Mouse (Mus musculus) midbrain, embryonic 11.5 days (tissue): Measurements from ENCODE around the gene Msrb3. TPM values are rescaled to one million over a fixed set of nuclear protein-coding genes. Genes with fewer than 3 reads are reported as not detected.
A peak's percentile ranks its signal among the peaks of the same experiment; 100 is the strongest.

Experiments
- ATAC-seq: fragments of 200-750 bp; cut with Nextera tagmentation; 2 replicates; pipeline ENCODE4 v1.8.0; 2017; ENCODE audit warnings: moderate TSS enrichment, moderate library complexity; ENCODE audit not compliant: low FRiP score
- DNase-seq: peaks from one replicate; pipeline ENCODE4 v3.0.0; 2015; ENCODE audit warnings: low spot score; ENCODE audit errors: missing footprints
- H3K27ac ChIP-seq: fragments of 300-500 bp; sonication (generic); 2 replicates; pipeline ENCODE4 v1.5.1; 2014; ENCODE audit warnings: low read depth, low read length
- H3K27me3 ChIP-seq: fragments of 300-500 bp; sonication (generic); 2 replicates; pipeline ENCODE4 v1.6.1; 2014; ENCODE audit warnings: mild to moderate bottlenecking, low read length, moderate library complexity, mixed read lengths; ENCODE audit not compliant: control insufficient read depth, insufficient read depth
- H3K36me3 ChIP-seq: fragments of 300-500 bp; sonication (generic); 2 replicates; pipeline ENCODE4 v1.6.1; 2014; ENCODE audit warnings: mild to moderate bottlenecking, low read length, moderate library complexity, mixed read lengths; ENCODE audit not compliant: control insufficient read depth, insufficient read depth
- H3K4me1 ChIP-seq: fragments of 300-500 bp; sonication (generic); 2 replicates; pipeline ENCODE4 v1.6.1; 2014; ENCODE audit warnings: low read length; ENCODE audit not compliant: control insufficient read depth, insufficient read depth
- H3K4me2 ChIP-seq: fragments of 300-500 bp; sonication (generic); 2 replicates; pipeline ENCODE4 v1.6.1; 2014; ENCODE audit warnings: mild to moderate bottlenecking, moderate library complexity
- H3K4me3 ChIP-seq: fragments of 300-500 bp; sonication (generic); 2 replicates; pipeline ENCODE4 v1.5.1; 2014; ENCODE audit warnings: low read depth, low read length
- H3K9ac ChIP-seq: fragments of 300-500 bp; sonication (generic); 2 replicates; pipeline ENCODE4 v1.6.1; 2014; ENCODE audit warnings: low read length
- H3K9me3 ChIP-seq: fragments of 300-500 bp; sonication (generic); 2 replicates; pipeline ENCODE4 v1.6.1; 2016; ENCODE audit warnings: low read length; ENCODE audit not compliant: control insufficient read depth
- WGBS: fragments of 180-500 bp; shearing (Covaris S2); extraction: QIAGEN DNeasy Blood & Tissue Kit; methylation state at CpG from one replicate; pipeline ENCODE4 v1.1.7; 2014; 5-methylcytosine and 5-hydroxymethylcytosine counted together
- polyA plus RNA-seq: library from polyadenylated mRNA; unstranded; fragments of >200 nt; fragmentation: Nextera tagmentation; extraction: Ambion mirVana; gene quantifications from 2 replicates; pipeline ENCODE4 v1.2.1, GENCODE M21; 2014

The Msrb3 gene
- polyA plus RNA-seq, 1 experiment from 2014 or later = 3.9 TPM

DNA sequence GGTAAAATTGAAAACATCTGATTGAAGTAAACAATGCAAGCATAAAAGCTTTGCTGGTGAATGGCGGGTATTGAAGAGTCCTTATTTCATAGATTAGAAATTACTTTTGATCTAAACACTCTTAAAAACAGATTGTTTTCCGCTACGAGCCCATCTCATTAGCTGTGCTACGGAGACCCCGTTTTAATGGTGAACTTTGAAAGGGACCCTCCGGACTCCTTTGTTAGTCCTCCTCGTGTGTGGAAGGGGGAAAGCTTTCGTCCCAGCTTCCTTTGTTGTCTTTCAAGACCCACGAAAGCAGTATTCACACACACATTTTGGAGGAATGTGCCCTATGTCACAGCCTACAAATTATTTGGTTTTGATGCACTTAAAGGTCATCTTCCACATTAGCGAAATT lies 44.6 kb downstream of the Msrb3 start:
- no peaks in the 10 kb centered on the region for H3K9me3 ChIP-seq
- no peak for ATAC-seq
- H3K36me3 ChIP-seq = no peaks in the 10 kb centered on the region
- H3K4me2 ChIP-seq = no peak overlapping the region
- no peak overlapping the region for H3K27ac ChIP-seq
- DNase-seq = no peak
- no peak overlapping the region for H3K4me3 ChIP-seq
- H3K9ac ChIP-seq = no peak overlapping the region; the same call in 1 of the 2 replicates
- no peaks in the 10 kb centered on the region for H3K4me1 ChIP-seq
- H3K27me3 ChIP-seq = no peaks in the 10 kb centered on the region
- WGBS = 24% methylated on average over 10 of the region's 10 CpGs

DNA sequence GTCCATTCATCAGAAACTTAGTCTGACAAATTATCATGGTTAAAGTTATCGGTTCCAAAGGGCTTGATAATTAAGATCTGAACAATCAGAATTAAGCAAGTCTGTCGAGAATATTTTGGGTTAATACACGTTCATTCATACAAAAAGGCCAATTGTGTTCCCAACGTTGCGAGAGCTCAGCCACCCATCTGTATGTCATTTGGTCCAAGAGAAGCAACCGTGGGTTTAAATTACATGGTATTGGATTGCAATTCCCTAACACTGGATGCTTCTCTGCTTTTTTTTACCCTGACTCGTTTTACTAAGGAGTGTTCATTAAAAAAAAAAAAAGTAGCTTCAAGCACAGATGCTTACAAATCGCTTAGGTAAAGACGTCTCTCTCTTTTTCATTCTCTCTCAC lies 45.1 kb downstream of the Msrb3 start:
- no peak overlapping the region for H3K4me3 ChIP-seq
- H3K36me3 ChIP-seq = no peaks in the 10 kb centered on the region
- DNase-seq (no peak), ATAC-seq (no peak)
- H3K4me2 ChIP-seq = no peak overlapping the region
- H3K9ac ChIP-seq = no peak overlapping the region
- H3K9me3 ChIP-seq = no peaks in the 10 kb centered on the region
- H3K27me3 ChIP-seq = no peaks in the 10 kb centered on the region
- no peaks in the 10 kb centered on the region for H3K4me1 ChIP-seq
- WGBS = 62% methylated on average over 9 of the region's 9 CpGs
- H3K27ac ChIP-seq = no peak overlapping the region

DNA sequence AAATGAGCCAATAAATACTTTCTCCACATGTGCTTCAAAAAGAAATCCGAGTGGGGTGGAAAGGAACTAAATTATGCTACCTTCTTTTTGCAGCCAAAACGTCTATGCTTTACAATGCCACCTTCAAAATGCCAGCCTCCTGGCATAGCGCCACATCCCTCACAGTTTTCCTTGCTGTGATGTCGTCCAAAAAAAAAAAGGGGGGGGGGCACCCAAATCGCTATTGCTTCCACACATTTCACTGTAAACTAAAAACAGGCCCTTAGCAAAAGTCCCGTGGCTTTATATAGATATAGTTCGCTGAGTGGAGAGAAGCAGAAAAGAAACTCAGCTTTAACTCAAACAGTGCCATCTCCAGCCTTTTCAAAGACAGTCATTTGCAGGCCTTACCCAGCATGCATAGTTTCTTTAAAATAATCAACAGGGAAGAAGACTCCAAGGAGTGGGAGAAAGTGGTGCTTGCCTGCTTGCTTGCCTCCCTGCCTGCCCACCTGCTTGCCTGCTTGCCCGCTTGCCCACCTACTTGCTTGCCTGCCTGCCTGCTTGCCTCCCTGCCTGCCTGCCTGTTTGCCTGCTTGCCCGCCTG lies 47.6 kb downstream of the Msrb3 start:
- Histone ChIP-seq H3K4me1 (no peaks in the 10 kb centered on the region), H3K27ac (no peak overlapping the region), H3K4me2 (no peak overlapping the region)

DNA sequence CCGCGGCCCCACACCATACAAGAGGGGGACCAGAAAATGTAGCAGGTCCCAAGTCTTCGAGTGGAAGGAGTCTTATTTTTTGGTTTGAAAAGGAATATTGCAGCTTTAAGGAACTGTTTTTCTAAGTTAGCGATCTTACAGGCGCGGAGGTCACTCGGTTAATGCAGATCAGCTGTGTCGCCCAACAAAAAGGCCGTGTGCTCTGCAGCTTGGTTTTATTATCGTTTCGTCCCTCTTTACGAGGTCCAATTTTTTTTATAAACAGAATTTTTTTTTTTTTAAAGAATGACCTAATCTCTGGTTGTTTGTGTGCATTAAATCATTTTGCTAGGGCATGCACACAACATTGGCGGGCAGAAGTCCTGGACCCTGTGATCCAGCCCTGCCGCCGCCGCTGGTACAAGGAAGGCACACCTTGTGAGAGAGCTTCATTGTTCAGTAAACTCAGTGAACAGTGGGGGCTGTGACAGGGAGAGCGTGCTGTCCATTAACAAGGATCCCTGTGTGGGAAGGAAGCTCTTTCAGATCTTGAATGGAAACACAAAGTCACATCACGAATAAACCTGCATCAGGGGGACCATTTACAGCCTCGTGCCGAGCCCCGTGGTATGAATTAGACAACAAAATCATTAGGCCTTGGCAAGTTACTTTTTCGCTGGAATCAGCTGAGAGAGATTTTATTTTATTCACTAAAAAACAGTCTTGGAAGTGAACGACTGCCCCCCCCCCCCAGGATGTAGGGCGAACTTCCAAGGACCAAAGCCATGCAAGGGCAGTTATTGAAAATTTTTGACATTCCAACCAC lies 48.3 kb downstream of the Msrb3 start:
- Histone ChIP-seq H3K27me3 (no peaks in the 10 kb centered on the region), H3K4me3 (no peak overlapping the region), H3K4me2 (no peak overlapping the region), H3K9me3 (no peaks in the 10 kb centered on the region), H3K36me3 (no peaks in the 10 kb centered on the region), H3K4me1 (no peaks in the 10 kb centered on the region), H3K27ac (no peak overlapping the region), H3K9ac (no peak overlapping the region)
- DNase-seq = no peak
- 76% methylated on average over 24 of the region's 24 CpGs for WGBS
- ATAC-seq = no peak

More for the DNA sequence above, 47.6 kb downstream of the Msrb3 start:
- Histone ChIP-seq H3K36me3 (no peaks in the 10 kb centered on the region), H3K9ac (no peak overlapping the region), H3K4me3 (no peak overlapping the region), H3K27me3 (no peaks in the 10 kb centered on the region), H3K9me3 (no peaks in the 10 kb centered on the region)
- no peak for DNase-seq
- no peak for ATAC-seq
- WGBS = 78% methylated on average over 9 of the region's 9 CpGs

DNA sequence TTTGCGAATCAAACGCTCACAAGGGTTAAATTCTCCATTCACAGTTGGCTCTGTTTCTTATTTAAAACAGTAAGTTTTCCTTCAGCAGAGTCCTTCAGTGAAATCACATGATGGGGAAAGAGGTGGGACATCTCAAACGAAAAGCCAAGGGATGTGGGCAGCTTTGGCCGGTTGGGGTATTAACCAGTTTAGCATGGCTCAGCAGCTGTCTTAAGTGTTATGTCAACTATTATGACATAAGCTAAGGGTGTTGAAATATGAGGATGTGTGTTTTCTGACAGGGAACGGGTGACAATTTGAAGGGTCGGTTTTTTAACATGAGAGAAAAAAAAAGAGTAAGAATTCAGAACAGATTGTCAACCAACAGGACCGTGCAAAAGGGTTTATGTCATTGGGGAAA lies 50.2 kb downstream of the Msrb3 start:
- Histone ChIP-seq H3K9ac (no peak overlapping the region), H3K9me3 (no peaks in the 10 kb centered on the region), H3K4me1 (no peaks in the 10 kb centered on the region), H3K27me3 (no peaks in the 10 kb centered on the region), H3K27ac (no peak overlapping the region), H3K4me2 (no peak overlapping the region), H3K36me3 (no peaks in the 10 kb centered on the region), H3K4me3 (no peak overlapping the region)
- DNase-seq = no peak
- WGBS = 76% methylated on average over 7 of the region's 7 CpGs
- no peak for ATAC-seq

DNA sequence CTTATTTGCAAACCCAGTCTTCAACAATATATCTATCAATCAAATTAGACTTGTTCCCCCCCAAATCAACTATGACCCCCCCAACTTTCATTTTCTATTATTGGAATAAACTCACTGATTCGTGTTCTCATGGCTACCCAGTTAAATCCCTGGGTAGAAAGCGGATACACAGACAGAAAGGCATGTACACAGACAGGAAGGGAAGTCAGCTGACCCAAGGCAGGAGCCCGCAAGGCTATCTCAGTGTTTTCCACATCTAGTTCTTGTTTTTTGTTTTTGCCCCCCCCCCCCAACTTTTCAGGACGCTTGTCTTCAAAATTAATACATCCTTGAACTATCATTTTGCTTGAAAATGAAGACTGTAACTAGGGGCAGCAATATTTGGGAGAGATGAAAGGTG lies 51.1 kb downstream of the Msrb3 start:
- Histone ChIP-seq H3K36me3 (no peaks in the 10 kb centered on the region), H3K27me3 (no peaks in the 10 kb centered on the region), H3K9ac (no peak overlapping the region), H3K9me3 (no peaks in the 10 kb centered on the region), H3K27ac (no peak overlapping the region), H3K4me2 (no peak overlapping the region), H3K4me3 (no peak overlapping the region), H3K4me1 (no peaks in the 10 kb centered on the region)
- DNase-seq (no peak), ATAC-seq (no peak)
- 83% methylated on average over 4 of the region's 4 CpGs for WGBS

DNA sequence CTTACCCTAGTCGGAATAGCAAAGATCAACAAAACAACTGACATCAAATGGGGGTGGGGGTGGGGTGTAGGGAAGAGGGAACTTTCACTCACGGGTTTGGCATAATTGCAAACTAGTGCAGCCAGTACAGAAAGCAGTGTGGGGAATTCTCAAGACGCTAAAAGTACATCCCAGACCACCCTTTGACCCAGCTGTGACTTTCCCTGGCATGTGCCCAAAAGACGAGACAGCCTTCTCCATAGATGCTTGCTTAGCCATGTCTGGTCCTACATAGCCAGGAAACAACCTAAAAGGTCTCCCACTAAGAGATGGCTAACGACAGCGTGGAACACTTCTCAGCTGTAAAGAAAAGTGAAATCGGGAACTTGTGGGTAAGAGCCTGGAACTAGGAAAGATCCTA lies 58.9 kb downstream of the Msrb3 start:
- Histone ChIP-seq H3K9ac (no peak overlapping the region), H3K4me2 (no peak overlapping the region), H3K4me3 (no peak overlapping the region), H3K9me3 (no peaks in the 10 kb centered on the region), H3K27me3 (no peaks in the 10 kb centered on the region), H3K27ac (no peak overlapping the region), H3K36me3 (no peaks in the 10 kb centered on the region), H3K4me1 (no peaks in the 10 kb centered on the region)
- ATAC-seq (no peak), DNase-seq (no peak)
- WGBS = 86% methylated on average over 7 of the region's 7 CpGs

DNA sequence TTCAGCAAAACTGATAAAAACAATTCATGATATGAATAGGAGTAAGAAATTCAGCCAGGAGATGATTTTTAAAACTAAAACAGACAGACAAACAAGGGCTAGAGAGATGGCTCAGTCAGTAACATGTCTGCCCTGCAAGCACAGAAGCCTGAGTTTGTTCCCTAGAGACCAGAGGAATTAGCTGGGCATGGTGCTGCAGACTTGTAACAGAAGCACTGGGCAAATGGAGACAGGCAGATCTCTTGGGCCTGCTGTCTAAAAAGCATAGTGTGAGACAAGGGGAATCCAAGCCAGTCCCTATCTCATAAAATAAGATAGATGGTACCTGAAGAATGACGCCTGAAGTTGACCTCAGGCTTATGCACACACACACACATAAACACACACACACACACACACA lies 64.4 kb downstream of the Msrb3 start:
- Histone ChIP-seq H3K4me2 (no peak overlapping the region), H3K36me3 (no peaks in the 10 kb centered on the region), H3K27ac (no peak overlapping the region), H3K9ac (no peak overlapping the region), H3K4me3 (no peak overlapping the region), H3K27me3 (no peaks in the 10 kb centered on the region), H3K4me1 (no peaks in the 10 kb centered on the region), H3K9me3 (no peaks in the 10 kb centered on the region)
- DNase-seq (peak; percentile 64), ATAC-seq (no peak)
- WGBS = 94% methylated on average over 1 of the region's 1 CpGs

DNA sequence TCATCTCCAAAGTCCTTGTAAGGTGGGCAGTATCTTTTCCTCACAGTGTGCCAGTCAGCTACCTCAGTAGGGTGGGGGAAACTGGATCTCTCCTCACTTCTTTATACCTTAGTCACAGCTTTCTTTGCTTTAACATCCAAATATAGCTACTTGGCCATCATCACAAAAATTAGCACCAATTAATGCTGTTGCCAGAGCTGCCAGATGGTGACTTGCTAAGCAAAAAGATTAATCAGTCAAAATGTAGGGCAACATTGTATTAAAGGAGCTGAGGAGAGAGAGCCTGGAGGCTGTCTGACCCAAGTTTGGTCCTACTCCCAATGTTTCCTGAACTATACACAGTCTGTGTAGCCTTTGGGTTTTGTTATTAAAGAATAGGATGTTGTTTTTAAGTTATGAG lies 65.1 kb downstream of the Msrb3 start:
- no peaks in the 10 kb centered on the region for H3K27me3 ChIP-seq
- H3K4me1 ChIP-seq = no peaks in the 10 kb centered on the region
- no peak overlapping the region for H3K9ac ChIP-seq
- H3K9me3 ChIP-seq = no peaks in the 10 kb centered on the region
- DNase-seq = no peak
- H3K4me3 ChIP-seq = no peak overlapping the region
- no peak for ATAC-seq
- no peaks in the 10 kb centered on the region for H3K36me3 ChIP-seq
- no peak overlapping the region for H3K27ac ChIP-seq
- H3K4me2 ChIP-seq = no peak overlapping the region
